Mouse (Mus musculus) hindbrain, embryonic 11.5 days (tissue): ENCODE measurements around the gene Lss. TPM values are rescaled to one million over a fixed set of nuclear protein-coding genes. Genes with fewer than 3 reads are reported as not detected.

Source experiments
- ATAC-seq: fragments of 200-750 bp; cut with Nextera tagmentation; 2 replicates; pipeline ENCODE4 v1.8.0; 2017; ENCODE audit warnings: mild to moderate bottlenecking, moderate TSS enrichment, moderate library complexity; ENCODE audit not compliant: low FRiP score
- DNase-seq: peaks from one replicate; pipeline ENCODE4 v3.0.0-alpha.2; 2015; ENCODE audit warnings: low spot score
- H3K27ac ChIP-seq: fragments of 300-500 bp; sonication (generic); 2 replicates; pipeline ENCODE4 v1.5.1; 2014; ENCODE audit warnings: mild to moderate bottlenecking, low read depth, low read length
- H3K27me3 ChIP-seq: fragments of 300-500 bp; sonication (generic); 2 replicates; pipeline ENCODE4 v1.6.1; 2014; ENCODE audit warnings: mild to moderate bottlenecking, low read length, moderate library complexity, mixed read lengths; ENCODE audit not compliant: control insufficient read depth, insufficient read depth
- H3K36me3 ChIP-seq: fragments of 300-500 bp; sonication (generic); 2 replicates; pipeline ENCODE4 v1.6.1; 2014; ENCODE audit warnings: mild to moderate bottlenecking, low read length, moderate library complexity, mixed read lengths; ENCODE audit not compliant: control insufficient read depth, insufficient read depth
- H3K4me1 ChIP-seq: fragments of 300-500 bp; sonication (generic); replicated peaks from 2 replicates; pipeline ENCODE4 v1.6.1; 2014; ENCODE audit warnings: low read length, mixed read lengths; ENCODE audit not compliant: control insufficient read depth, insufficient read depth
- H3K4me2 ChIP-seq: fragments of 300-500 bp; sonication (generic); replicated peaks from 2 replicates; pipeline ENCODE4 v1.6.1; 2014; ENCODE audit warnings: mild to moderate bottlenecking, low read depth, low read length
- H3K4me3 ChIP-seq: fragments of 300-500 bp; sonication (generic); 2 replicates; pipeline ENCODE4 v1.5.1; 2014; ENCODE audit warnings: low read depth, low read length
- H3K9ac ChIP-seq: fragments of 300-500 bp; sonication (generic); 2 replicates; pipeline ENCODE4 v1.6.1; 2014; ENCODE audit warnings: low read depth, low read length
- H3K9me3 ChIP-seq: fragments of 300-500 bp; sonication (generic); 2 replicates; pipeline ENCODE4 v1.6.1; 2016; ENCODE audit warnings: low read length; ENCODE audit not compliant: control insufficient read depth
- WGBS: fragments of 180-500 bp; shearing (Covaris S2); extraction: QIAGEN DNeasy Blood & Tissue Kit; methylation state at CpG from one replicate; pipeline ENCODE4 v1.1.7; 2014; 5-methylcytosine and 5-hydroxymethylcytosine counted together
- polyA plus RNA-seq: library from polyadenylated mRNA; unstranded; fragments of >200 nt; fragmentation: Nextera tagmentation; extraction: Ambion mirVana; gene quantifications from 2 replicates; pipeline ENCODE4 v1.2.1, GENCODE M21; 2014

Lss gene
- polyA plus RNA-seq, 1 experiment from 2014 or later, result 56.4 TPM

DNA sequence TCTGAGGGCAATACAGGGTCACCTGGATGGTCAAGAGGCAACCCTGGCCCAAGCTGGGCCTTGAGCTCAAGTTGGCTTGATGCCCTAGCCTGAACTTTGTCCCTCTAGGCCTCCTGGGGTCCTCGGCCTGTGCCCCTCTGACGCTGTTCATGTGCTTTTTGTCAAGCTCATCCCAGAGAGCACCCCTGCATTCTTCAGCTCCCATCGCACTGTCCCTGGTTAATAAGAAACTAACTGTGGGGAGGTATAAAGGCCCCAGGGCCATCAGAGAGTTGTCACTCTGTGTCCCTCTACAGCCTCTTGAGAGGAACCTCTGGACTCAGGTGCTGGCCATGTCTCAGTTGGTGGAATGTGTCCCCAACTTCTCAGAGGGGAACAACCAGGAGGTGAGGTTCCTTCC is 44.0 kb downstream of the Lss start, which contains the start of gene Ftcd:
Gene Ftcd, plus strand, starts transcription at position 275 of the 400 bp plus-strand sequence.
- Histone ChIP-seq H3K9ac (no peak within 1 kb of the TSS), H3K4me2 (no peak within 1 kb of the TSS), H3K27me3 (no peaks in the 10 kb centered on the region), H3K36me3 (no peaks in the 10 kb centered on the region), H3K27ac (no peak within 1 kb of the TSS), H3K4me3 (no peak within 1 kb of the TSS), H3K9me3 (no peaks in the 10 kb centered on the region), H3K4me1 (no peaks in the 10 kb centered on the region)
- no peak for DNase-seq
- no peak for ATAC-seq
- 67% methylated on average over 3 of the region's 3 CpGs for WGBS

DNA sequence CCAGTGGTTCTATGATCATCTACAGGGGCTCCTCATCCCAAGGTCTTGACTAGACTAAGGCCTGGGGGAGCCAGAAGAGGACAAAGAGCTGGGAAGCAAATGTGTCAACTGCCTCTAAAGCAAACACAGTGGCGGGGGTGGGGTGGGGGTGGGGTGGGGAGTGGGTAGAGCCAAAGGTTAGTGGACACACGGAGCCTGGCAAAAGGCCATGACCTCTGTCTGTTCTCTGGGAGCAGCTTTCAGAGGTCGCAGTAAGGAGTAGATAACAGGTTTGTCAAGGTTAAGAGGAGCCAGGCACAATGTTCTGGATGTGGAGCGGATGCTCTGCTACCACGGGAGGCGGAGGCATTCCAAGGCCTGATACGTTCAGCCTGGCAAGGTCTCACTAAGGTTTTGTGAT is 45.5 kb downstream of the Lss start:
- DNase-seq (no peak), ATAC-seq (no peak)
- H3K36me3 ChIP-seq, result no peaks in the 10 kb centered on the region
- no peak overlapping the region for H3K27ac ChIP-seq
- no peaks in the 10 kb centered on the region for H3K9me3 ChIP-seq
- 74% methylated on average over 7 of the region's 7 CpGs for WGBS
- H3K4me1 ChIP-seq, result no peaks in the 10 kb centered on the region
- H3K4me3 ChIP-seq, result no peak overlapping the region
- H3K4me2 ChIP-seq, result no peak overlapping the region
- no peaks in the 10 kb centered on the region for H3K27me3 ChIP-seq
- H3K9ac ChIP-seq, result no peak overlapping the region

DNA sequence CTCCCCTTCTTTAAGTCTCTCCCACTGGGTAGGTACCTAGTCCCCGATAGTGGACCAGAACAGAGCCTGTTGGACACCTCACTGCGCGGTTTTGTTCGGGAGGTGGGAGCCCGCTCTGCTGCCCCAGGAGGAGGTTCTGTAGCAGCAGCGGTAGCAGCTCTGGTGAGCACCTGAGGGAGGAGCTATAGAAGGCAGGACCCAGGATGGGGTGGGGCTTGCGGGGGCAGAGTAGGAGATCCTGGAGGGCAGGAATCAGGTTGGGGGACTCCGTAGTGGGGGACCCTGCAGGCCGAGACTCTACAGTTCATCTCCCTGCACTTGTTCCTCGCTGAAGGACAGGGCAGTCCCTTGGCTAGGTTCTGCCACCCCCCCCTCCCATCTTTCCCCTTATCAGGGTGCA is 52.8 kb downstream of the Lss start:
- no peaks in the 10 kb centered on the region for H3K9me3 ChIP-seq
- no peak overlapping the region for H3K9ac ChIP-seq
- no peaks in the 10 kb centered on the region for H3K36me3 ChIP-seq
- ATAC-seq (no peak), DNase-seq (no peak)
- H3K4me3 ChIP-seq, result no peak overlapping the region
- WGBS, result 20% methylated on average over 10 of the region's 10 CpGs
- no peak overlapping the region for H3K4me2 ChIP-seq
- no peaks in the 10 kb centered on the region for H3K4me1 ChIP-seq
- H3K27me3 ChIP-seq, result no peaks in the 10 kb centered on the region
- no peak overlapping the region for H3K27ac ChIP-seq

DNA sequence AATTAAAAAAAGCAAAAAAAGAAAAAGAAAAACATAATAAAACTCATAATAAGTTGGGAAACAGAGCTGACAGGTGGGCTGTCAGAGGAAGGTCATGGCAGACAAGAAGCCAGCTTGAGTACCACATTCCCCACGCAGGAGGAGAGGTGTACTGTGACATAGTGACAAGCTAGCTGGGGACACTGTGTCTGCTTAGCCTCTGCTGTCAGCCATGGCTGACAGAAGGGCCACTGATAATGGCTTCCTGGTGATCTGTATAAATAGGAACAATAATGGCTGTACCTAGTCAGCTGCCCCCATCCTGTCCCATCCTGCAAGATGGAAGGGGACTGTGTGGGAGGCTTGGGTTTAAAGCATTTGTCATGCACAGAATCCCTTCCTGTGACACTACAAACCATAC is 54.8 kb downstream of the Lss start:
- WGBS, result 55% methylated on average over 1 of the region's 1 CpGs
- H3K36me3 ChIP-seq, result no peaks in the 10 kb centered on the region

DNA sequence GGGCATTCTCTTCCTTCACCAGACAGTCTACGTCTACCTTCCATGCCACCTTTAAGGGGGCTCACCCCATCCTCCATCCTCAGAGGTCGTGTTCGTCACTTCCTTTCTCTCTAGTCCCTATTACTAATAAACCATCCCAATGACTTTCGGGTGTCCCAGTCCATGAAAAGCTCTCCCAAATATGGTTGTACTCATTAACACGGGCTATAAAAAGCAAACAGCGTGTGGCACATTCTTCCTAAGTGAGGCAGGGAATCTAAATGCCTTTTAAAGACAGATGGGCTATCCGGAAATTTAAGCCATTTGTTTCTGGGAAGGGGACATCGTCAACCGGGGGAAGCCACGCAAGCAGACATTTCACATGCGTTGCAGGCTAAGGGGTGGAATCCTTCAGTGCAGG is 58.8 kb downstream of the Lss start:
- Histone ChIP-seq H3K27ac (no peak overlapping the region), H3K4me3 (no peak overlapping the region), H3K27me3 (no peaks in the 10 kb centered on the region), H3K9ac (no peak overlapping the region), H3K9me3 (no peaks in the 10 kb centered on the region), H3K4me1 (no peaks in the 10 kb centered on the region), H3K4me2 (no peak overlapping the region), H3K36me3 (no peaks in the 10 kb centered on the region)
- WGBS, result 87% methylated on average over 11 of the region's 11 CpGs
- ATAC-seq (no peak), DNase-seq (no peak)

More for the DNA sequence above, 54.8 kb downstream of the Lss start:
- Histone ChIP-seq H3K4me1 (no peaks in the 10 kb centered on the region), H3K4me3 (no peak overlapping the region), H3K9me3 (no peaks in the 10 kb centered on the region), H3K27ac (no peak overlapping the region), H3K4me2 (no peak overlapping the region), H3K9ac (no peak overlapping the region), H3K27me3 (no peaks in the 10 kb centered on the region)
- DNase-seq, result no peak
- no peak for ATAC-seq

DNA sequence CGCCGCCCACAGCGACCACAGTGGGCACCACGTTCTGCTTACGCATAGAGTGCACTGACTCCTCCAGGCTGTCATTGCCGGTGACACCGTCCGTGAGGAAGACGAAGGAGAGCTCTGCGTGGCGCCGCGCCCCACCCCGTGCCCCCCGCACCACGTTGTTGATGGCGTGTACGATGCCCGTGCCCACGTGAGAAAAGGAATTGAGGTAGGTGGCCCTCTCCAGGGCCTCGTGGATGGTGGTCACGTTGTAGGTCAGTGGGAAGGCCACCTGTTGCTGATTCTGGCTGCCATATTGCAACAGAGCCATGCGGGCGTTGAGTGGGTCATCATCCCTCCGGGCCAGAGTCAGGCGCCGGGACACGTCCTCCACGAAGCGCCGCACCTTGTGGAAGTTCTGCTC is 65.0 kb downstream of the Lss start:
- 92% methylated on average over 31 of the region's 31 CpGs for WGBS
- no peaks in the 10 kb centered on the region for H3K36me3 ChIP-seq
- H3K4me3 ChIP-seq, result no peak overlapping the region
- no peak overlapping the region for H3K27ac ChIP-seq
- H3K27me3 ChIP-seq, result no peaks in the 10 kb centered on the region
- no peaks in the 10 kb centered on the region for H3K4me1 ChIP-seq
- H3K9me3 ChIP-seq, result no peaks in the 10 kb centered on the region
- DNase-seq (no peak), ATAC-seq (no peak)
- H3K9ac ChIP-seq, result no peak overlapping the region
- no peak overlapping the region for H3K4me2 ChIP-seq

DNA sequence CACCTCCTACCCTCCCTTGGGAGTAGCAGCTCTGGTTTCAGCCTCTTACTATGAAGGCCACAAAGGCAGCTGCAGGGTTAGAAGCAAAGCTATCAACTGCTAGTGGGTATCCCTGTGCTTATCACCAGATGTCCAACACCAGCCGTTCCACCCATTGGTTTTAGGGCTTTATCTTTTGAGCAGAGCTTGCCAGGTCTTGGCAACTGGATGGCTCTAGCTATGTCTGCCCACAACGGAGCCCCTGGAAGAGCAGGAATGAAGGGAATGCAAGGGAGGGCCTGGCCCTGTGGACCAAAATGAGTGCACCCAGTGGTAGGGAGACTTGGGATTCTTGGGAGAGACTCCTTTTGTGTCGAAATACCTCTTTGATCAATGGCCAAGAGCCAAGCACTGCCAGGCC is 71.3 kb downstream of the Lss start:
- Histone ChIP-seq H3K36me3 (no peaks in the 10 kb centered on the region), H3K9me3 (no peaks in the 10 kb centered on the region)

More for the DNA sequence above, 71.3 kb downstream of the Lss start:
- Histone ChIP-seq H3K4me2 (no peak overlapping the region), H3K9ac (no peak overlapping the region), H3K4me3 (no peak overlapping the region), H3K4me1 (no peaks in the 10 kb centered on the region), H3K27me3 (no peaks in the 10 kb centered on the region), H3K27ac (no peak overlapping the region)
- ATAC-seq, result no peak
- 80% methylated on average over 3 of the region's 3 CpGs for WGBS
- no peak for DNase-seq

Other genes starting within 250 kb of the Lss start
- gene Dip2a, start 186.3 kb upstream of the Lss start, polyA plus RNA-seq, result 4.1 and 7.1 TPM in 2 replicates
- gene AC141477.1, start 91.1 kb upstream of the Lss start, polyA plus RNA-seq, result not detected in 2 replicates
- gene Pcnt, start 88.8 kb upstream of the Lss start, polyA plus RNA-seq, result 16.5 TPM in 2 replicates
- not detected in 2 replicates for gene 2610028H24Rik, start 82.5 kb upstream of the Lss start, polyA plus RNA-seq
- 66.8 and 67.5 TPM in 2 replicates for gene Mcm3ap, start 62.7 kb upstream of the Lss start, polyA plus RNA-seq
- gene Ybey, start 62.5 kb upstream of the Lss start, polyA plus RNA-seq, result 5.3 and 5.8 TPM in 2 replicates
- gene Spatc1l, start 30.7 kb downstream of the Lss start, polyA plus RNA-seq, result 0.22 TPM in 1 of 2 replicates, not detected in the other
- gene Ftcd, start 44.1 kb downstream of the Lss start, polyA plus RNA-seq, result not detected in 2 replicates
- 12.6 and 13.3 TPM in 2 replicates for gene Col6a2, start 92.0 kb downstream of the Lss start, polyA plus RNA-seq
- gene Col6a1, start 194.6 kb downstream of the Lss start, polyA plus RNA-seq, result 15.7 and 16.7 TPM in 2 replicates